Mouse (Mus musculus): Measurements from ENCODE around the gene Tmem208.
"Not testable (repeated sequence)": the region's sequence is repeated elsewhere in the genome, so short reads cannot be mapped to it uniquely, and the experiment has no call there.

Gene Tmem208

GRCm38 (mm10) chr8:105326141-105326672 lies at the start of gene Tmem208, which contains the start of gene Lrrc29:
TSS of gene Tmem208 (plus strand) at chr8:105326354.
TSS of gene Lrrc29 (minus strand) at chr8:105326278.
- peak; percentile 98 for DNase-seq

GRCm38 (mm10) chr8:105278911-105279334 lies 47.2 kb upstream of the Tmem208 start:
- DNase-seq = peak; percentile 79 to 88

GRCm38 (mm10) chr8:105280567-105280966 lies 45.6 kb upstream of the Tmem208 start:
- no peak for DNase-seq

GRCm38 (mm10) chr8:105281821-105282220 lies 44.3 kb upstream of the Tmem208 start:
- peak; percentile 55 to 86 for DNase-seq

GRCm38 (mm10) chr8:105282239-105282638 lies 43.9 kb upstream of the Tmem208 start:
- DNase-seq = no peak

GRCm38 (mm10) chr8:105283074-105283473 lies 43.1 kb upstream of the Tmem208 start:
- peak; percentile 77 to 80 for DNase-seq

- peak in 1 of 2 experiments; percentile 18 for DNase-seq
Observed at GRCm38 (mm10) chr8:105285514-105285913, 40.6 kb upstream of the Tmem208 start.

- no peak for DNase-seq
Observed at GRCm38 (mm10) chr8:105286907-105287306, 39.2 kb upstream of the Tmem208 start.

GRCm38 (mm10) chr8:105288231-105288630 lies 37.9 kb upstream of the Tmem208 start:
- DNase-seq = peak in 1 of 2 experiments; percentile 21

- DNase-seq = peak; percentile 96
Observed at GRCm38 (mm10) chr8:105288958-105289732, 37.0 kb upstream of the Tmem208 start.

GRCm38 (mm10) chr8:105289805-105290460 lies 36.2 kb upstream of the Tmem208 start, which contains the start of gene 4931428F04Rik:
TSS of gene 4931428F04Rik (minus strand) at chr8:105289864.
- peak; percentile 70 to 74 for DNase-seq

- peak; percentile 88 to 94 for DNase-seq
Observed at GRCm38 (mm10) chr8:105290554-105291314, 35.4 kb upstream of the Tmem208 start.

- DNase-seq = not testable (repeated sequence)
Observed at GRCm38 (mm10) chr8:105291364-105291763, 34.8 kb upstream of the Tmem208 start.

- not testable (repeated sequence) for DNase-seq
Observed at GRCm38 (mm10) chr8:105291802-105292201, 34.4 kb upstream of the Tmem208 start.

- peak in 1 of 2 experiments; percentile 25 for DNase-seq
Observed at GRCm38 (mm10) chr8:105292471-105292870, 33.7 kb upstream of the Tmem208 start.

GRCm38 (mm10) chr8:105293405-105293804 lies 32.7 kb upstream of the Tmem208 start:
- peak in 1 of 2 experiments; percentile 27 for DNase-seq

GRCm38 (mm10) chr8:105294776-105295175 lies 31.4 kb upstream of the Tmem208 start:
- peak in 1 of 2 experiments; percentile 24 for DNase-seq

- no peak for DNase-seq
Observed at GRCm38 (mm10) chr8:105295256-105295655, 30.9 kb upstream of the Tmem208 start.

GRCm38 (mm10) chr8:105295895-105296573 lies 30.1 kb upstream of the Tmem208 start, which contains the start of gene Exoc3l:
TSS of gene Exoc3l (minus strand) at chr8:105296101.
- peak; percentile 46 to 67 for DNase-seq

- peak; percentile 94 to 96 for DNase-seq
Observed at GRCm38 (mm10) chr8:105297511-105298192, 28.5 kb upstream of the Tmem208 start, which contains the start of gene E2f4. TSS of gene E2f4 (plus strand) at chr8:105297663.

Measured in lung, postnatal 4 days (tissue).